Mouse (Mus musculus): ENCODE measurements around the gene Slc9a7. TPM values are rescaled to one million over a fixed set of nuclear protein-coding genes. Genes with fewer than 3 reads are reported as not detected.

Gene Slc9a7
- total RNA-seq, 2 experiments from 2014 or later, result 5.5 to 10.5 TPM

DNA sequence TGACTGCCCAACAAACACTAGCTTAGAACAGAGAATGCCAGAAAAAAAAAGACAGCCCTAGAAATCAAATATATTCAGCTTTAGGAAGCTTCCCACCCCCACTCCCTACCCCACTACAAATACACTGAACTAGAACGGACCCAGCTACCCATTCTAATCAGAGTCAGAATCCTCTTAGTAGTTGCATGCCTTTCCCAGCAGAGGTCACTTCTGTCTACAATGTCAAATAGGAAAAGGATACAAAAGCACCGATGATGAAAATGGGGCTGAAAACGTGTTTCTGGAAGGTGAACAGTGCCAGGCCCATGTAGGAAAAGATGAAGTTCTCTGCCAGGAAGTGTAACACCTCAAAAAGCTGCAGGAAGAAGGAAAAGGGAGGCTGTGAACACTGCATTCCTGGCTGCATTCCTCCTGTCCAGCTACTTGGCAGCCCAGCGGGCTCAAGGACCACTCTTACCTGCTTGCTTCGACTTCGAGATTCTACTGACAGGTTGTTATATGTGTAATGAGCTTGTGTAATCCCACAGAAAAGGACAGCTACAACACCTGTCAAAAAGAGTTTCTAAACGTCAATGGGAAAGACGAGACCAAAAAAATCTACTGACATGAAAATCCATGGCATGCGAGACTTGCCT is 129.8 kb downstream of the Slc9a7 start:
- intact Hi-C loops (cut with DNase I), result loop anchor here (5.0 kb wide), 1 partner anchor 175 kb away; no protein-coding TSS in a partner anchor
- DNase-seq, result no peak

DNA sequence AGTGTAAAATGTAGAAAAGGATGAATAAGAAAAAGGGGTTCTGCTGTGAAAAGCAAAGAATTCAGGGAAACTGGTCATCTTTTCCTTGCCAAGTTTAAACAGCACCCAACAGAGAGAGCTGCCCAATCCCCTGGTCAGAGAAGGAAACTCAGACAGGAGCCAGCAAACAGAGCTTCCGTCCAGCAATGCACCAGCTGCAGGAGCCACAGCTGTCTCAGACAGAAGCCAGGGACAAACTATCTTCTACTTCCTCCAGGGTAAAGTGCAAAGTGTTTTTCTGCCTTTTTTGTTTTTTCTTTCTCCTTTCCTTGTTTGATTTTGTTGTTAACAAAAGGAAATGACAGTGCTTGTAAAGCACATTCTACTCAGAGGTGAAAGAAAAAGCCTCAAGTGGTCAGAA is 131.3 kb downstream of the Slc9a7 start:
- intact Hi-C loops (cut with DNase I), result loop anchor here (5.0 kb wide), 1 partner anchor 177 kb away; no protein-coding TSS in a partner anchor

GRCm38 (mm10) chrX:20157519-20157918 is 134.1 kb downstream of the Slc9a7 start:
- intact Hi-C loops (cut with DNase I), result loop anchor here (5.0 kb wide), 1 partner anchor 135 kb away; no protein-coding TSS in a partner anchor
- no peak for DNase-seq

More for the DNA sequence above, 131.3 kb downstream of the Slc9a7 start:
- no peak for DNase-seq

DNA sequence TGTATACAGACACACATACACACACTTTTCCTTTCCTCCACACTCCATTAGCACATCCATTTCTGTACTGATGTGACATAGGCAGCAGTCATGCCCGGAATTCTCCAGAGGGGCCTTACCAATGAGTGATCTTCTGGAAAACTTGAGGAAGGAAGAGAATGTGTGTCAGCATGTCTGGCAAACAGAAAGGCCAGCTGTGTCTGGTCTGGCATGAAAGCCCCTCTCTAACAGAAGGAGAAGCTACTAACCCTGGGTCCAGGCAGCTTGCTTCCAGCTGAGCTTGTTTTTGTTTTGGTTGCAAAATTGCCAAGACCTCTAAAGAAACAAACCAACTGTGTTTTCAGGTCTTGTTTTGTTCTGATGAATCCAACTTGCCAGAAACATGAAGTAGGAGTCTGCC is 162.1 kb downstream of the Slc9a7 start:
- DNase-seq, result no peak

DNA sequence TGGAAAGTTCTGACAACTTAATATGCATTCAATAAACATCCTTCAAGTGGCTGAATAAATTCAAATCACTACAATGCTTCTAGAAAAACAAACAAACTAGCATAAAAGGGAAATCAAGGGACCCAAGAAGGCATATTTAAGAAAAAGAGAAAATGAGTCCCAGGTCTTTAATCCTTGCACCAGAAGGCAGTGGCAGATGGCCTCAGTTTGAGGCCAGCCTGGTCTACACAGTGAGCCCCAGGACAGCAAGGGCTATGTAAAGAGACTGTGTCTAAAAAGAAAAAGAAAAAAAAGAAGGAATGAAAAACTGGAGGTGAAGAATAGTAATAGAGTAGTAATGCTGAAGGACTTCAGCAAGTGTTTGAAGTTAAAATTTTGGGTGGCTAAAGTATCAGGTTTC is 162.7 kb downstream of the Slc9a7 start:
- no peak for DNase-seq
- intact Hi-C loops (cut with DNase I), result no loop called here

More for the DNA sequence above, 162.1 kb downstream of the Slc9a7 start:
- intact Hi-C loops (cut with DNase I), result no loop called here

GRCm38 (mm10) chrX:20125481-20125880 is 166.1 kb downstream of the Slc9a7 start:
- intact Hi-C loops (cut with DNase I), result no loop called here
- DNase-seq, result no peak

DNA sequence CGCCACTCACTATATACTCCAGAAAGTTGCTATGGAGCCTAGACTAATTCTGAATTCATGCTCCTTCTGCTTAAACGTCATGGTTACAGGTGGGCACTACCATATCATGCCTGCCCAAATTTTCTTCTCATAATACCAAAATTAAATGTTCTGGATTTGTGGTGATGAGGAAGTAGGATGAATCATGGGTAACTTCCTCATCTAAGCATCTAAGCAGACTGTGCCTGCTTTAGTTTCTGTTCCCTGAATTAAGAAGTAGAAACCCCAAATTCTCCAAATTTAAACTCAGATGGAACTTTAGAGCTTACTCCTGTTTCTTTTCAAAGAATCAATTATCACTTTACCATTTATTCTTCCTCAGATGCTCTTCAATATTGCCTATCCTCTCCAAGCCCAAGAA is 173.9 kb downstream of the Slc9a7 start:
- intact Hi-C loops (cut with DNase I), result no loop called here
- DNase-seq, result no peak

DNA sequence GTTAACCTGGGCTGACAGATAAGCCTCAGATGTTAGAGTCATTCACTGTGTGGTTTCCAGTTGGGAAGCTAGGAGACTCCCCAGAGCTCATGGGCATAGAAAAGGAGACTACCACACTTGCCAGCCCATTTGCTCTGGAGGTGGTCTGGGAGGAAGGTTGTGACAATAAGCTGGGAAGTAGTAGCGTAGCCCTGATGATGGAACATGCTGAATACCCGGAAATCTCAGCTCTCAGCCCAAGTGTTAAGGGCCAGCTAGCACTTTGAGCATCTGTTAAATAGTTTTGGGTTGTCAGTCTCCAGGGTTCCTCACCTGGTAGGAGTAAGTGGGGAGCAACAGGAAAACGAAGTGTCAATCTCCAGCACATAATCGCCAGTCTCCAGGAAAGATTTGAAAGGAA is 221.4 kb downstream of the Slc9a7 start:
- DNase-seq, result no peak
- intact Hi-C loops (cut with DNase I), result no loop called here

DNA sequence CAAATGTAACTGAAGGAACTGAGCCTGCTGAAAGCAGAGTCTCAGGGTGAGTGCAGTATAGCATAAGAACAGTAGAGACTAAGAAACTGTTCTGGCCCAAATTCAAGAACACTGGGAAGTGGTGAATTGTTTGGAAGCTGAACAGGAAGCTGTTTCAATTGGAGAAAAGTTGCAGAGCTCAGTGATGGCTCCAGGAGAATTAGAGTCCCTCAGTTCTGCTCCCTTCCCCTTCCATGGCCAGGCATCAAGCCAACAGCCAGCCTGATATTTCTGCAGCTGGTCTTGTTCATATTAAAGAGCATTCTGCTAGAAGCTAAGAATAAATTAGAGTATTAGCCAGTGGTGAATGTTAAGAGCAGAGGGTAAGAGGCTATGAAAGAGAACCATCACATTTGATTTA is 225.0 kb downstream of the Slc9a7 start:
- DNase-seq, result no peak
- intact Hi-C loops (cut with DNase I), result no loop called here

DNA sequence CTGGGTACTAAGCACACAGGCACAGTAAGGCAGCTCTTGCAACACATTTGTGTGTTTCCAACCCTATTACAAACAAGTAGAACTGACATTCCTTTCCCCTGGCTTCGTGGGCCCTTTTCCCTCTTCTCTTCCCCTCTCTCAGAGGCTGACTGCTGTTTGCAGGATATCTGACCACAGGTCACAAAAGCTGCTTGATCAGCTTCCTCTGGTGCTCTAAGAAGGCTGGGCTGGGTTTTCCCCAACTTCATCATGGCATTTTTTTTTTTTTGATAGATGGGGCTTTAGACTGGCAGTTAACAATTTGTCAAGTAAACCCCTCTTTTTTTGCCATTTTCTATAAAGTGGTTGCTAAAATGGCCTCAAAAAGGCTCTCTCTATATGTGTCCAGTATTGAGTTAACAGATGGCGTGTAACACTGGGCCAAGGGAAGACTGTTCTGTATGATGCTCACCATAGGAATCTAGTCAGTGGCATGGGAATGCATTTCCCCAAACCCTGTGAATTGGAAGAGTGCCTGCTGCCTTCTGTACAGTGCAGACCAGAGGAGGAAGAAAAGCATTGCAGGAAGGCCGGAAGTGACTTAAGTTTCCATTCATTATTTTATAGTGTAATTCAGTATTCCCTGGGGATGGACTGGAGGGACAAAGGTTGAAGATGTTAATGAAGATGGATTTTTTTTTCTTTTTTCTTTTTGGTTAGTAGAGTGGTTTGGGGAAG is 229.7 kb downstream of the Slc9a7 start:
- DNase-seq, result no peak
- intact Hi-C loops (cut with DNase I), result no loop called here

DNA sequence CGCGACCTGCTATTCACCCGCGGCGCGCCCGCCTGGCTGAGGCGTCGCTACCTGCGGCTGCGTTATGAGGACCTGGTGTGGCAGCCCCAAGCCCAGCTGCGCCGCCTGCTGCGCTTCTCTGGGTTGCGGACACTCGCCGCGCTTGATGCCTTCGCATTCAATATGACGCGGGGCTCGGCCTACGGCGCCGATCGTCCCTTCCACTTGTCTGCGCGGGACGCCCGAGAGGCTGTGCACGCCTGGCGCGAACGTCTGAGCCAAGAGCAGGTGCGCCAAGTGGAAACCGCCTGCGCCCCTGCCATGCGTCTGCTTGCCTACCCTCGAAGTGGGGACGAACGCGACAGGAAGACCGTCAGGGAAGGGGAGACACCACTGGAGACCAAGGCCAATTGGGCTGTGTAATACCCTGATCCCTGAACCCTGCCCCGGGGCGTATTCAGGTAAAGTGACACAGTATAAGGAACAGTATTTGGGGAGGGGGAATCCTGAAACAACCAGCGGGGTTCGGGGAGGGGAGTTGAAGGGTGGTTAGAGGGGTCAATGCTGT is 230.8 kb downstream of the Slc9a7 start:
- intact Hi-C loops (cut with DNase I), result no loop called here
- DNase-seq, result no peak

GRCm38 (mm10) chrX:20060096-20060768 is 231.4 kb downstream of the Slc9a7 start:
- DNase-seq, result peak in 1 of 2 experiments; percentile 15
- intact Hi-C loops (cut with DNase I), result no loop called here

DNA sequence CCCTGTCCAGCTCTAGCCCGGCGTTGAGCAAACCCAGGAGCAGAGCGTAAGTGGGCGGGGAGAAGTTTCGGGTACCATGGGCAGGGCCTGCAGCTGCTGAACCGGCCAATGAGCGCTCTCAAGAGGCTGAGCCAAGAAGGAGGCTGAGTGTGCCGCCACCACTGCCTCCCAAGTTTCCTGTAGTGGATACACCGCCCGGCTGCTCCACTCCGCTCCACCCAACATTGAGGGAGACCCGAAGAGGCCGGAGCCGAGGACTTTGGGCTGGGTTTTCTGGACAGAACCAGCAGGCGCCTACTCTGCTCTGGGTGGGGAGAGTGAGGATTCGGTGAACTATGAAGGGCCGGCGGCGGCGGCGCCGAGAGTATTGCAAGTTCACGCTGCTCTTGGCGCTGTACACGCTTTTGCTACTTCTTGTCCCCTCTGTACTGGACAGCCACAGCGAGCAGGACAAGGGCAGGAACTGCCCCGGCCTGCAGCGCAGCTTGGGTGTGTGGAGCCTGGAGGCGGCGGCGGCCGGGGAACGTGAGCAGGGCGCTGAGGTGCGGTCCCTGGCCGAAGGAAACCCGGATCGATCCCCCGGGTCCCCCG is 232.1 kb downstream of the Slc9a7 start, which contains the start of gene Chst7:
Chst7 (plus strand) TSS at position 180 of the 591 bp plus-strand sequence.
- intact Hi-C loops (cut with DNase I), result no loop called here

More for the DNA sequence above, 232.1 kb downstream of the Slc9a7 start, which contains the start of gene Chst7:
- DNase-seq, result peak; percentile 56 to 66

Other genes with a start within 250 kb of the Slc9a7 start
- 1 to 10 TPM; 1.7 to 1.8 TPM for gene Chst7, start 232.2 kb downstream of the Slc9a7 start, total RNA-seq (2021)
- gene Rp2, start 72.7 kb upstream of the Slc9a7 start, total RNA-seq (2021), result 1 to 10 TPM; 5.8 to 5.9 TPM
- gene Jade3, start 133.9 kb upstream of the Slc9a7 start, total RNA-seq (2021), result under 1 TPM; 0.54 to 0.59 TPM

Measured in gastrocnemius, postnatal 36 days (tissue).